Mouse (Mus musculus): ENCODE results near the gene Slc6a11. TPM values are rescaled to one million over a fixed set of nuclear protein-coding genes. Genes with fewer than 3 reads are reported as not detected.

The Slc6a11 gene
- polyA plus RNA-seq (2016; fragmentation: Nextera tagmentation; extraction: Ambion mirVana) = not detected in 2 replicates

- peaks cover 58% of the 10 kb centered on the region for H3K27me3 ChIP-seq (replicated peaks)
- ATAC-seq = no peak
- WGBS (ENCODE audit: insufficient replicate concordance) = 7% methylated on average over 75 of the region's 76 CpGs
These were observed at the start of gene Slc6a11 for GRCm38 (mm10) chr6:114131122-114131872. Slc6a11 (plus strand) TSS chr6:114131241.

DNA sequence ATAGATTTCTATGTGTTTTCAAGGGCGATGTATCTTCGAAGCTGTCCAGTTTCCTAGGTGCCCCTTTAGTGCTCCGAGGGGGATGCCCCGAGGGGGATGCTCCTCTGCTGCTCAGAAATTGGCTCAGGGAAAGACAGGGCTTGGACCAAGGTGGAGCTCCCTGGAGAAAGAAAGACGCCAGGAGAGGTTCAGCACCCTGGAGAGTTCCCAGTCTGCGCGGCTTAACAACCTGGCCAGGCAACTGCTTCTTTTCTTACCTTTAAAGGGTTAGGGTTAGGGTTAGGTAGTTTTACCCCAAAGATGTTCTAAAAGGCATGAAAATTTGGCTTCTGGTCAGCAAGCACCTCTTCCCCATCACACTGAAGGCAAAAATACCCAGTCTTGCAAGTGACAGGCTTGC lies 43.9 kb upstream of the Slc6a11 start:
- no peak overlapping the region for H3K4me3 ChIP-seq
- no peak overlapping the region for H3K4me2 ChIP-seq
- H3K9ac ChIP-seq = no peak overlapping the region
- 23% methylated on average over 7 of the region's 7 CpGs for WGBS (ENCODE audit: insufficient replicate concordance)
- 0 out of 2 replicates have a peak, but pooled peaks cover 7% of the 10 kb centered on the region for H3K27me3 ChIP-seq (replicated peaks)
- H3K36me3 ChIP-seq = no peaks in the 10 kb centered on the region
- no peaks in the 10 kb centered on the region for H3K4me1 ChIP-seq
- H3K9me3 ChIP-seq (replicated peaks) = no peaks in the 10 kb centered on the region
- H3K27ac ChIP-seq = no peak overlapping the region
- ATAC-seq = no peak

More at GRCm38 (mm10) chr6:114131122-114131872, at the start of gene Slc6a11:
- peak within 1 kb of the TSS; percentile 38 for H3K4me3 ChIP-seq
- H3K4me2 ChIP-seq = peak within 1 kb of the TSS; percentile 47
- no peaks in the 10 kb centered on the region for H3K9me3 ChIP-seq (replicated peaks)
- no peak within 1 kb of the TSS for H3K9ac ChIP-seq
- no peak within 1 kb of the TSS for H3K27ac ChIP-seq
- H3K4me1 ChIP-seq = no peaks in the 10 kb centered on the region
- no peaks in the 10 kb centered on the region for H3K36me3 ChIP-seq

- Histone ChIP-seq H3K9ac (no peak overlapping the region), H3K4me2 (no peak overlapping the region), H3K9me3 (replicated peaks) (no peaks in the 10 kb centered on the region), H3K4me1 (no peaks in the 10 kb centered on the region), H3K36me3 (no peaks in the 10 kb centered on the region), H3K27ac (no peak overlapping the region), H3K4me3 (no peak overlapping the region), H3K27me3 (replicated peaks) (0 out of 2 replicates have a peak, but pooled peaks cover 7% of the 10 kb centered on the region)
- no peak for ATAC-seq
- 16% methylated on average over 5 of the region's 5 CpGs for WGBS (ENCODE audit: insufficient replicate concordance)
These were observed 41.4 kb upstream of the Slc6a11 start for GRCm38 (mm10) chr6:114089626-114090025.

DNA sequence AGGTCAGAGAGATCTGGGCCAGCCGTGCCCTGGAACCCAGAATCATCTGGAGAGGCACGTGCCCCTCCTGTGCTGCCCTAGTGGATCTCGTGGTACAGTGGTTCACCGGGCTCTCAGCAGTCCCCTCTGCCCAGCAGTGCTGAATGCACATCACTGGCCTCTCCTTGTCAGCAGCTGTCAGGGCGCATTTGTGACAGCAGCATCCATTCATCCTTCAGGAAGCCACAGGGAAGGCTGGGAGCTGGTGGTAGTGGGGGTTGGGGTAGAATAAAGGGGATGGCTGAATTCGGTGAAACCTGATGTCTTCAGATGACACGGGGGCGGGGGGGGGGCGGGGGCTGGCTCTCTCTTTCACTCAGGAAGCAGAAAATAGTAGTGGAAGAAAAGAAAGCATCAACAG lies 38.8 kb upstream of the Slc6a11 start:
- Histone ChIP-seq H3K27me3 (replicated peaks) (0 out of 2 replicates have a peak, but pooled peaks cover 7% of the 10 kb centered on the region), H3K27ac (no peak overlapping the region), H3K4me3 (no peak overlapping the region), H3K4me1 (no peaks in the 10 kb centered on the region), H3K9ac (no peak overlapping the region), H3K36me3 (no peaks in the 10 kb centered on the region), H3K4me2 (no peak overlapping the region), H3K9me3 (replicated peaks) (no peaks in the 10 kb centered on the region)
- ATAC-seq = no peak
- WGBS (ENCODE audit: insufficient replicate concordance) = 48% methylated on average over 9 of the region's 9 CpGs

GRCm38 (mm10) chr6:114094251-114094650 lies 36.8 kb upstream of the Slc6a11 start:
- Histone ChIP-seq H3K4me1 (no peaks in the 10 kb centered on the region), H3K4me3 (no peak overlapping the region), H3K36me3 (no peaks in the 10 kb centered on the region), H3K27ac (no peak overlapping the region), H3K9ac (no peak overlapping the region), H3K4me2 (no peak overlapping the region), H3K27me3 (replicated peaks) (0 out of 2 replicates have a peak, but pooled peaks cover 7% of the 10 kb centered on the region), H3K9me3 (replicated peaks) (no peaks in the 10 kb centered on the region)
- ATAC-seq = no peak
- WGBS (ENCODE audit: insufficient replicate concordance) = 60% methylated on average over 16 of the region's 16 CpGs

- Histone ChIP-seq H3K9me3 (replicated peaks) (no peaks in the 10 kb centered on the region), H3K4me3 (no peak overlapping the region), H3K4me1 (no peaks in the 10 kb centered on the region), H3K36me3 (no peaks in the 10 kb centered on the region), H3K27ac (no peak overlapping the region), H3K9ac (no peak overlapping the region), H3K4me2 (no peak overlapping the region), H3K27me3 (replicated peaks) (no peaks in the 10 kb centered on the region)
- WGBS (ENCODE audit: insufficient replicate concordance) = 65% methylated on average over 6 of the region's 6 CpGs
- ATAC-seq = no peak
These were observed 34.5 kb upstream of the Slc6a11 start for GRCm38 (mm10) chr6:114096574-114096973.

- Histone ChIP-seq H3K9me3 (replicated peaks) (no peaks in the 10 kb centered on the region), H3K27me3 (replicated peaks) (no peaks in the 10 kb centered on the region), H3K4me2 (no peak overlapping the region), H3K4me1 (no peaks in the 10 kb centered on the region), H3K27ac (no peak overlapping the region), H3K4me3 (no peak overlapping the region), H3K36me3 (no peaks in the 10 kb centered on the region), H3K9ac (no peak overlapping the region)
- 71% methylated on average over 8 of the region's 8 CpGs for WGBS (ENCODE audit: insufficient replicate concordance)
- ATAC-seq = no peak
These were observed 29.1 kb upstream of the Slc6a11 start for GRCm38 (mm10) chr6:114101923-114102322.

GRCm38 (mm10) chr6:114119507-114119906 lies 11.5 kb upstream of the Slc6a11 start:
- 70% methylated on average over 5 of the region's 5 CpGs for WGBS (ENCODE audit: insufficient replicate concordance)
- H3K27me3 ChIP-seq (replicated peaks) = no peaks in the 10 kb centered on the region
- H3K27ac ChIP-seq = no peak overlapping the region
- H3K4me2 ChIP-seq = no peak overlapping the region
- no peak for ATAC-seq
- no peaks in the 10 kb centered on the region for H3K9me3 ChIP-seq (replicated peaks)
- no peaks in the 10 kb centered on the region for H3K4me1 ChIP-seq
- no peak overlapping the region for H3K9ac ChIP-seq
- H3K4me3 ChIP-seq = no peak overlapping the region
- no peaks in the 10 kb centered on the region for H3K36me3 ChIP-seq

DNA sequence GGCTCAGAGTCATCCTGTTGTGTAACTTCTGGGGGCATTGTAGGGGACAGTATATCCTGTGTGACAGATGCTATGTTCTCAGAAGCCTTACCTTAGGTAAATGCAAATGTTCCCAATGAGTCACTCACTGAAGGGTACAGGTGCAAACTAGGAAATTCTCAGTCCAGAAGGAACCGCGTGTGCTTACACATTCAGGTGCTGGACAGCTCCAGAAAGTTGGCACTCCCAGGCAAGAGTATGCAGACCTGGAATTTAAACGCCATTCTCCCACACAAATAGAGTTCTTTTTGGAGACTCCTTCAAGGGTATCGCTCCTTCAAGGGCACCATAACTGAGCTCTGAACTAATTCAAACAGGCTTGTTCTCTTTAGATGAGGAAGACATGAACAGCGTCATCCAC lies 5.5 kb upstream of the Slc6a11 start:
- Histone ChIP-seq H3K4me2 (no peak overlapping the region), H3K27me3 (replicated peaks) (peaks cover 20% of the 10 kb centered on the region), H3K9me3 (replicated peaks) (no peaks in the 10 kb centered on the region), H3K4me1 (no peaks in the 10 kb centered on the region), H3K27ac (no peak overlapping the region), H3K36me3 (no peaks in the 10 kb centered on the region), H3K9ac (no peak overlapping the region), H3K4me3 (no peak overlapping the region)
- ATAC-seq = no peak
- WGBS (ENCODE audit: insufficient replicate concordance) = 55% methylated on average over 5 of the region's 5 CpGs

DNA sequence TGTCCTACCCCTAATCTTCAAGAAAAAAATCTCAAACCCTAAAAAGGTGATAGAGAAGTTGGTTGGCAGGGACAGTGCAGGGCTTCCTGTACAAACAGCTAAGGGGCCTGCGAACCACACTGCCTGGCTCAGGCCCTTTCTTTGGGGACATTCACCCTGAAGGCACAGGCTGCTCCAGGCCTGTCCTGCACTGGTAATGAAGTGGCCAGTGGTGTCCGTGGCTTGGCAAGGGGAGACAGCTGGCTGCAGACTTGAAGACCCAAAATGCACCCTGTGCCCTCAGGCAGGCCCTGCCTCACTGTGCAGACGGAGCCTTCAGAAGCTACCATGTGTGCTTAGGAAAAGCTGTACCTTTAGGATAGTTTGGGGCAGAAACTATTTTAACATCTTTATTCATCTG lies 1.4 kb downstream of the Slc6a11 start:
- no peak for ATAC-seq
- Histone ChIP-seq H3K4me1 (no peaks in the 10 kb centered on the region), H3K4me3 (no peak overlapping the region), H3K27me3 (replicated peaks) (peaks cover 58% of the 10 kb centered on the region), H3K27ac (no peak overlapping the region), H3K9ac (no peak overlapping the region), H3K36me3 (no peaks in the 10 kb centered on the region), H3K9me3 (replicated peaks) (no peaks in the 10 kb centered on the region), H3K4me2 (no peak overlapping the region)
- WGBS (ENCODE audit: insufficient replicate concordance) = 61% methylated on average over 3 of the region's 3 CpGs

DNA sequence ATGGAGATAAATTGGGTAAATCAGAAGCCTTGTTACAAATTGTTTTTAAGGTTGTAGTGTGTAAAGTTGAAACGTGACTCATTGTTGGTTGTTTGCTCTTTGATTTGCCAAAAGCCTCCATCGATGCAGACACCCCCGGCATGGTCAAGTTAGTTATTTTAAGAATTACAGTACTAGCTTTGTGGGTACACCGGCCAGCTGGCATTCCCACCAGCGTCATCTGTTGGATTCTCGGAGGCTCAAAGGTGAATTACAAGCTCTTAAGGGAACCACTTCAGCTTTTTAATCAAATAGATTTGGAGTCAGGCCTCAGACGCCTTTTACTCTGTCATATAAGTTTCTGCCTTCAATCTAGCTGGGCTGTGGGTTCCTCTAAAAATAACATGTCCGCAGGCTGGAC lies 1.9 kb downstream of the Slc6a11 start:
- no peak for ATAC-seq
- Histone ChIP-seq H3K27me3 (replicated peaks) (peaks cover 58% of the 10 kb centered on the region), H3K27ac (no peak overlapping the region), H3K4me1 (no peaks in the 10 kb centered on the region), H3K4me3 (no peak overlapping the region), H3K4me2 (no peak overlapping the region), H3K9me3 (replicated peaks) (no peaks in the 10 kb centered on the region), H3K9ac (no peak overlapping the region), H3K36me3 (no peaks in the 10 kb centered on the region)
- whole genome bisulfite sequencing (ENCODE audit: insufficient replicate concordance) = 64% methylated on average over 8 of the region's 8 CpGs

GRCm38 (mm10) chr6:114138970-114139369 lies 7.9 kb downstream of the Slc6a11 start:
- Histone ChIP-seq H3K4me3 (no peak overlapping the region), H3K9me3 (replicated peaks) (no peaks in the 10 kb centered on the region)
- 61% methylated on average over 8 of the region's 8 CpGs for WGBS (ENCODE audit: insufficient replicate concordance)

More at GRCm38 (mm10) chr6:114138970-114139369, 7.9 kb downstream of the Slc6a11 start:
- H3K4me1 ChIP-seq = no peaks in the 10 kb centered on the region
- no peaks in the 10 kb centered on the region for H3K36me3 ChIP-seq
- H3K9ac ChIP-seq = no peak overlapping the region
- no peak overlapping the region for H3K27ac ChIP-seq
- H3K27me3 ChIP-seq (replicated peaks) = 0 out of 2 replicates have a peak, but pooled peaks cover 6% of the 10 kb centered on the region
- no peak overlapping the region for H3K4me2 ChIP-seq
- no peak for ATAC-seq
